ENCODE assay signal across 8 mouse cellular contexts in the genomic region with DNA sequence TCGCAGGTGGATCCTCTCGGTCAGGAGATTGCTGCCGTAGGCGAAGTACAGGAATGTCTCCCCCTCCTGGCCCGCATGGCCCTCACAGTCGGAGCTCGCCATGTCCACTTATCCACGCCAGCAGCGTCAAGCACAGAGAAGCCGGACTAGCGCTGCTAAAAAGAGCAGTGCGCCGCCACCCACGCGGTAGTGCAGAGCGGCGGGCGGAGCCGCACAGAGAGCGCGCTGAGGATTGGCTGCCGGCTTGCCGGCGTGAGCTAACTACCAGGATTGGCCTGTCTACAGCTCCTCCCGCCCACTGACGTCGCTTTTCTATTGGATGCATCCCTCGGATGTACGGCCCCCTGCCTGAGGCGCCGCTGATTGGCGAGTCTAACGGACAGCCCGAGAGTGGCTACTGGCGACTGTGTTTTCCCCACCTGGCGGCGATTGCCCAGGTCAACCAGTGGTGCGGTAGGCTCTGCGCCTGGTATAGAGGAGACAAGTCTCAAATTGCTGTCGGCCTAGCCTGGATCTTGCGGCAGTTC. TPM values are rescaled to one million over a fixed set of nuclear protein-coding genes. Genes with fewer than 3 reads are reported as not detected.
DNase-seq lines count a peak whose midpoint lies in the region; ATAC-seq lines count a peak whose summit lies in the region.

A gene (minus strand): TSS at position 217 of the 527 bp plus-strand sequence.

- H3K9ac ChIP-seq in hindbrain, embryonic 15.5 days, result peak within 1 kb of the TSS; percentile 60

- no peaks in the 10 kb centered on the region for H3K9me3 ChIP-seq in hindbrain, embryonic 15.5 days

- H3K4me2 ChIP-seq in hindbrain, embryonic 15.5 days, result peak within 1 kb of the TSS; percentile 81

- under 1% methylated on average over 40 of the region's 41 CpGs for WGBS in hindbrain, embryonic 15.5 days

- no peaks in the 10 kb centered on the region for H3K36me3 ChIP-seq in hindbrain, embryonic 15.5 days

- H3K27ac ChIP-seq in hindbrain, embryonic 15.5 days (replicated peaks), result peak within 1 kb of the TSS; percentile 56

- H3K4me1 ChIP-seq in hindbrain, embryonic 15.5 days (replicated peaks), result peaks cover 12% of the 10 kb centered on the region

- no peaks in the 10 kb centered on the region for H3K27me3 ChIP-seq in hindbrain, embryonic 15.5 days

- peak; percentile 93 for DNase-seq in T-cell, adult 2 months (ENCODE audit: low spot score)
- peak; percentile 96 to 97 for DNase-seq in cerebellum, postnatal 36 days
- DNase-seq in frontal cortex, postnatal 36 days (ENCODE audit: low spot score in 2 of 2), result peak; percentile 93 to 98
- peak; percentile 95 for DNase-seq in left cerebral cortex, adult 11 months (ENCODE audit: low spot score)
- DNase-seq in lung, postnatal 4 days, result peak; percentile 96 to 98
- peak; percentile 91 for DNase-seq in retina, postnatal 7 days (ENCODE audit: low read depth, low spot score)
- DNase-seq in urinary bladder, adult 2 months (ENCODE audit: low spot score), result peak; percentile 92

- peak; percentile 100 for ATAC-seq in hindbrain, embryonic 15.5 days (ENCODE audit: low FRiP score, low read depth)

- peak within 1 kb of the TSS; percentile 55 for H3K4me3 ChIP-seq in hindbrain, embryonic 15.5 days

RNA-seq across cellular contexts. Expression of the gene that starts here (rescaled TPM):
- 12.7 and 15.3 TPM in 2 replicates for polyA plus RNA-seq in hindbrain, embryonic 15.5 days (2015; fragmentation: Nextera tagmentation; extraction: Ambion mirVana)
- polyA plus RNA-seq in urinary bladder, adult 2 months (2012; rRNA removed), result 4.6 and 7.5 TPM in 2 replicates

Comparison
In these comparisons a context has a peak if more than half of its experiments do, and no peak if none do; other contexts are left out.
1. Peak in every context shown above with its lines: DNase-seq, ATAC-seq, H3K4me3 ChIP-seq and H3K27ac ChIP-seq.